Mouse (Mus musculus): ENCODE results near the gene Ldlr. TPM values are rescaled to one million over a fixed set of nuclear protein-coding genes. Genes with fewer than 3 reads are reported as not detected.

Ldlr gene
- polyA plus RNA-seq, 1 experiment from 2014 or later, result 39.4 TPM

DNA sequence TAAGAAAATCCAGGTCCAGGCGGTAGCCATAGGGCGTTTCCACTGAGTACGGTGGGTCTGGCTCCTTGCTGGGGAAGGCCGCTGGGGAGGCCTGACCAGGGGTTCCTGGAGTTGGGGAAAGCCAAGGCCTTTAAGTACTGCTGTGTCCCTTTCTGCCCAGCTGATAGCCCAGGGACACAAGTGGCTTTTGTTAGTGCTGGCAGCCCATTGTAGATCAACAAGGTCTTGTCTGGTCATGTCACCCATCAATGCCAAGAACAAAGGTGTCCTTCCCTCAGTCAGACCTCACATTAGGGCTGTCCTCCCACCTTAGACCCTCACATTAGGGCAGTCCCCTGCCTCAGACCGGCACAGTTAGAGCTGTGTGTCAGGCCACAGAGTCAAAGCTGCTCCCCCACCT lies 72.3 kb downstream of the Ldlr start:
- Histone ChIP-seq H3K9ac (no peak overlapping the region), H3K36me3 (peaks cover 38% of the 10 kb centered on the region), H3K4me1 (peaks cover 61% of the 10 kb centered on the region), H3K4me3 (replicated peaks) (peak overlapping the region; percentile 87), H3K27ac (replicated peaks) (no peak overlapping the region), H3K4me2 (replicated peaks) (peak overlapping the region; percentile 69), H3K27me3 (no peaks in the 10 kb centered on the region), H3K9me3 (replicated peaks) (no peaks in the 10 kb centered on the region)
- 72% methylated on average over 5 of the region's 5 CpGs for WGBS
- no peak for ATAC-seq (ENCODE audit: insufficient number of reproducible peaks, low FRiP score, low TSS enrichment, low read depth)

DNA sequence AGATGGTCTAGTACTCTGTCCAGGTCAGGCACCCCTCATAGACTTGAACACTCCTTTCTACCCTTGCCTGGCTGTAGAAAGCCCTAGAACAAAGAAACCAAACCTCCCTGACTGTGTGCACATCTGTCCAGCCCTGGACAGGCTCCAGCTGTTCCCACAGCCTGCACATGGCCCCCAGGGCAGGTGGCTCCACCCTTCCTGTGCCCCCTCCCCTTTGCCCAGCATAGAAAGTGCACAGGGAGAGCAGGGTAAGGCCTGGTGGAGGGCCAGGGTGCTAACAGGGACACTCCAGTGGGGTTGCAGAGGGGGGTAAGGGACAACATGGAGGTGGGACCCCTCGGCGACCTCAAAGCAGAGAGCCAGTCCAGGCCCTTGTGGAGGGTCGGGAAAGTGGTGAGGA lies 73.0 kb downstream of the Ldlr start:
- Histone ChIP-seq H3K4me1 (peaks cover 61% of the 10 kb centered on the region), H3K9me3 (replicated peaks) (no peaks in the 10 kb centered on the region), H3K9ac (peak overlapping the region; percentile 18; the same call in 1 of the 2 replicates), H3K36me3 (peaks cover 43% of the 10 kb centered on the region), H3K27me3 (no peaks in the 10 kb centered on the region), H3K4me3 (replicated peaks) (peak overlapping the region; percentile 87), H3K27ac (replicated peaks) (peak overlapping the region; percentile 73), H3K4me2 (replicated peaks) (peak overlapping the region; percentile 69)
- ATAC-seq (ENCODE audit: insufficient number of reproducible peaks, low FRiP score, low TSS enrichment, low read depth), result no peak
- WGBS, result 32% methylated on average over 3 of the region's 3 CpGs

DNA sequence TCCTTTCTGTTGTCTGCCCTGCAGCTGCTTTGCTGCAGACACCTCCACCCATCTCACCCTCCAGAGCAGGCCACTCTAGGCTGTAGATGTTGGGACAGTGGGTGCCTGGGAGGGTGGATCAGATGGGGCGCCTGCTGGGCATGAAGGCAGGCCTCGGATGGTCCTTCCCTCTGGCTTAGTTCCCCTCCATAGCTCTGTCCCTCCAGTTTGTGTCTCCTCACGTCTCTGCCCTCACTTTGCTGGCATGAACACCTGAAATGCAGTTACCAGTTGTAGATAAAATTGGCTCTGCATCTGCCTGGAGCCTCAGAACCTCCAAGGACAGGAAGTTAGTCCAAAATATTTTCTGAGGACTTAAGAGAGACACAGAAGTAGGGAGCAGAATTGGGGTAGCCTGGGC lies 73.6 kb downstream of the Ldlr start:
- H3K9ac ChIP-seq, result no peak overlapping the region
- H3K36me3 ChIP-seq, result peaks cover 38% of the 10 kb centered on the region
- H3K9me3 ChIP-seq (replicated peaks), result no peaks in the 10 kb centered on the region
- ATAC-seq (ENCODE audit: insufficient number of reproducible peaks, low FRiP score, low TSS enrichment, low read depth), result no peak
- peak overlapping the region; percentile 87 for H3K4me3 ChIP-seq (replicated peaks)
- H3K4me2 ChIP-seq (replicated peaks), result peak overlapping the region; percentile 69
- H3K4me1 ChIP-seq, result peaks cover 55% of the 10 kb centered on the region
- peak overlapping the region; percentile 73 for H3K27ac ChIP-seq (replicated peaks)
- WGBS, result 39% methylated on average over 3 of the region's 3 CpGs
- no peaks in the 10 kb centered on the region for H3K27me3 ChIP-seq

DNA sequence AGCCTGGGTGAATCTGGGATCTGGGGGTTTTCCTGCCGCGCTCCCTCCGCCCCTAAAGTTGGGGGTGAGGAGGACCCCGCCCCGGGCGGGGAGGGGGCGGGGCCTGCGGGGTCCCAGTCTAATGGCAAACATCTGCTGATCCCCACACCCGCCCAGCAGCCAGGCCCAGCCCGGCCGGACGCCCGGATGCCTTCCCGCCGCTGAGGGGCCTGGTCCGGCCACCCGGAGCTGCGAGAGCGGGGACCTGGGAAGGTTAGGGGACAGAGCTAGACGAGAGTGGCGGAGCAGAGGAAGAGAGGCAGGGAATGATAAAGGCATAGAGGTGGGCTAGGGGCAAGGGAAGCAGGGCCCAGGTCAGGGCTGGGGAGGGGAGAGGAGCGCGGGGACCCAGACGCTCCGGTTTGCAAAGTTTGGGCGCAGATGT lies 74.7 kb downstream of the Ldlr start:
- Histone ChIP-seq H3K27ac (replicated peaks) (peak overlapping the region; percentile 96), H3K36me3 (peaks cover 36% of the 10 kb centered on the region), H3K27me3 (no peaks in the 10 kb centered on the region), H3K9me3 (replicated peaks) (no peaks in the 10 kb centered on the region), H3K9ac (peak overlapping the region; percentile 93), H3K4me1 (peaks cover 45% of the 10 kb centered on the region), H3K4me2 (replicated peaks) (peak overlapping the region; percentile 69), H3K4me3 (replicated peaks) (peak overlapping the region; percentile 87)
- ATAC-seq (ENCODE audit: insufficient number of reproducible peaks, low FRiP score, low TSS enrichment, low read depth), result peak; percentile 70
- WGBS, result 0% methylated on average over 26 of the region's 26 CpGs

DNA sequence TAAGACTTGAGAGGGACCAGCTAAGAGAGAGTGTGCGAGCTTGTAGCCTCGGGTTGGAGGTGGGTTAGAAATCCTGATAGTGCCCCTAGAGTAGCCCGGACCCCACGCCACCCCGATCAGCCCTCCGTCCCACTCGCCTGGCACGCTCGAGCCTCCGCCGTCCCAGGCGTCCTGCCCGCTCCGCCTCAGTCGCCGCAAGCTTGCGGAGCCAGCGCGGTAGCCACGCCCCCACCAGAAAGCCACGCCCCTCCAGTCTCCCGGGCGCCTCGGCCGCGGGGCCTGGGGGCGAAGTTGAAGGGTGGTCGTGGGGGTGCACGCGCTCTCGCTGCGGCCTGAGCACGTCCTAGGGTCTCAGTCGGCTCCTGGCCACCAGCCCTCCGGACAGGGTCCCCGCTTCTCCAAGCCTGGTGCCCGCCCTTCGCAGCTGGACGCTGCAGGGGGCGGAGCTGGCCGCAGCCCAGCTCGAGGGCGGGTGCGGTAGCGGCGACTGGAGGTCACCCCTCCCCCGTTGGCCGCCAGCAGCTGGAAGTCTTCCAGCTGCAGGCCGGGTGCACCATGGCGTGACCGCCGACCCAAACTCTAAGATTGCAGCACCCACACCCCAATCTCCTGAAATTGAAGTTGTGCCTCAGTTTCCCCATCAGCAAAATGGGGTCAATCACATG lies 75.2 kb downstream of the Ldlr start, which contains the start of gene Kank2:
TSS of gene Kank2 (minus strand) at position 400 of the 665 bp plus-strand sequence.
- no peaks in the 10 kb centered on the region for H3K27me3 ChIP-seq
- H3K4me1 ChIP-seq, result peaks cover 39% of the 10 kb centered on the region
- WGBS, result under 1% methylated on average over 44 of the region's 52 CpGs
- peak within 1 kb of the TSS; percentile 96 for H3K27ac ChIP-seq (replicated peaks)
- H3K9me3 ChIP-seq (replicated peaks), result no peaks in the 10 kb centered on the region
- peak within 1 kb of the TSS; percentile 93 for H3K9ac ChIP-seq
- H3K4me3 ChIP-seq (replicated peaks), result peak within 1 kb of the TSS; percentile 87
- H3K36me3 ChIP-seq, result peaks cover 30% of the 10 kb centered on the region
- peak within 1 kb of the TSS; percentile 69 for H3K4me2 ChIP-seq (replicated peaks)
- ATAC-seq (ENCODE audit: insufficient number of reproducible peaks, low FRiP score, low TSS enrichment, low read depth), result peak; percentile 85

DNA sequence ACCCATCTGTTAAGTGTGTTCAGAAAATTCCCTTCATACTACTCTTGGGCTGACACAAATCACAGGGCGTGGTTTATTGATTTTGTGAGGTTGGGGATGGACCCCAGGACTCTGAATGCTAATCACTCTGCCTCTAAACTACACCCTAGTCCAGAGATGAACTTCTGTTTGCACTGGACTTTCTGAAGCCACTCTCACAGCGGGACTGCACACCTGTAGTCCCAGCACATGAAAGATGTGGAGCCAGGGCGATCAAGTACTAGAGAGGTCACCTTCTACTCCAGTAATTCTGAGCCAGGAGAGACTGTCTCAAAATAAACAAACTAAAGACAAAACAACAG lies 75.7 kb downstream of the Ldlr start:
- 54% methylated on average over 3 of the region's 3 CpGs for WGBS
- H3K4me2 ChIP-seq (replicated peaks), result peak overlapping the region; percentile 69
- H3K27me3 ChIP-seq, result no peaks in the 10 kb centered on the region
- no peaks in the 10 kb centered on the region for H3K9me3 ChIP-seq (replicated peaks)
- H3K36me3 ChIP-seq, result peaks cover 25% of the 10 kb centered on the region
- peaks cover 42% of the 10 kb centered on the region for H3K4me1 ChIP-seq
- peak overlapping the region; percentile 87 for H3K4me3 ChIP-seq (replicated peaks)
- peak overlapping the region; percentile 93; the same call in 1 of the 2 replicates for H3K9ac ChIP-seq
- peak overlapping the region; percentile 96 for H3K27ac ChIP-seq (replicated peaks)
- ATAC-seq (ENCODE audit: insufficient number of reproducible peaks, low FRiP score, low TSS enrichment, low read depth), result no peak

Other genes with a start within 250 kb of the Ldlr start
- gene Tmed1, start 213.2 kb upstream of the Ldlr start, polyA plus RNA-seq (2015; fragmentation: Nextera tagmentation; extraction: Ambion mirVana), result 113 and 123 TPM in 2 replicates
- gene AB124611, start 197.3 kb upstream of the Ldlr start, polyA plus RNA-seq (2015; fragmentation: Nextera tagmentation; extraction: Ambion mirVana), result 5.1 and 6.9 TPM in 2 replicates
- gene Carm1, start 176.6 kb upstream of the Ldlr start, polyA plus RNA-seq (2015; fragmentation: Nextera tagmentation; extraction: Ambion mirVana), result 56.5 and 61.5 TPM in 2 replicates
- gene Timm29, start 130.8 kb upstream of the Ldlr start, polyA plus RNA-seq (2015; fragmentation: Nextera tagmentation; extraction: Ambion mirVana), result 34.6 and 35.4 TPM in 2 replicates
- 28.1 and 29.2 TPM in 2 replicates for gene Yipf2, start 130.7 kb upstream of the Ldlr start, polyA plus RNA-seq (2015; fragmentation: Nextera tagmentation; extraction: Ambion mirVana)
- gene Smarca4, start 107.3 kb upstream of the Ldlr start, polyA plus RNA-seq (2015; fragmentation: Nextera tagmentation; extraction: Ambion mirVana), result 75.5 and 78.5 TPM in 2 replicates
- 80.1 and 83.4 TPM in 2 replicates for gene Spc24, start 36.8 kb downstream of the Ldlr start, polyA plus RNA-seq (2015; fragmentation: Nextera tagmentation; extraction: Ambion mirVana)
- 25.2 and 26.2 TPM in 2 replicates for gene Kank2, start 75.3 kb downstream of the Ldlr start, polyA plus RNA-seq (2015; fragmentation: Nextera tagmentation; extraction: Ambion mirVana)
- 0.84 and 1.2 TPM in 2 replicates for gene Angptl8, start 112.0 kb downstream of the Ldlr start, polyA plus RNA-seq (2015; fragmentation: Nextera tagmentation; extraction: Ambion mirVana)
- gene Dock6, start 129.2 kb downstream of the Ldlr start, polyA plus RNA-seq (2015; fragmentation: Nextera tagmentation; extraction: Ambion mirVana), result 34.5 and 37.7 TPM in 2 replicates
- 39.4 and 43.4 TPM in 2 replicates for gene Rab3d, start 194.7 kb downstream of the Ldlr start, polyA plus RNA-seq (2015; fragmentation: Nextera tagmentation; extraction: Ambion mirVana)
- 4.3 and 5.5 TPM in 2 replicates for gene Ccdc159, start 204.0 kb downstream of the Ldlr start, polyA plus RNA-seq (2015; fragmentation: Nextera tagmentation; extraction: Ambion mirVana)
- gene Tmem205, start 204.1 kb downstream of the Ldlr start, polyA plus RNA-seq (2015; fragmentation: Nextera tagmentation; extraction: Ambion mirVana), result 56.2 and 58.0 TPM in 2 replicates
- gene Plppr2, start 213.6 kb downstream of the Ldlr start, polyA plus RNA-seq (2015; fragmentation: Nextera tagmentation; extraction: Ambion mirVana), result 13.6 and 15.5 TPM in 2 replicates
- 5.8 and 6.5 TPM in 2 replicates for gene Swsap1, start 232.3 kb downstream of the Ldlr start, polyA plus RNA-seq (2015; fragmentation: Nextera tagmentation; extraction: Ambion mirVana)
- 4.4 and 5.3 TPM in 2 replicates for gene Epor, start 240.0 kb downstream of the Ldlr start, polyA plus RNA-seq (2015; fragmentation: Nextera tagmentation; extraction: Ambion mirVana)